Mouse (Mus musculus): ENCODE measurements around the gene H2-DMb2. TPM values are rescaled to one million over a fixed set of nuclear protein-coding genes. Genes with fewer than 3 reads are reported as not detected.
A peak's percentile ranks its signal among the peaks of the same experiment; 100 is the strongest.

The H2-DMb2 gene
- total and polyA plus RNA-seq, 2 experiments = 0.74 to 3.1 TPM

GRCm38 (mm10) chr17:34133289-34133688 is 9.8 kb upstream of the H2-DMb2 start:
- H3K79me2 ChIP-seq (ENCODE audit: control insufficient read depth, insufficient read depth, low read length) = no peaks in the 10 kb centered on the region
- no peak overlapping the region for H3K27ac ChIP-seq (replicated peaks; ENCODE audit: insufficient read depth, low read depth, low read length)
- DNase-seq (ENCODE audit: extremely low read depth, low read depth, low spot score) = no peak
- 0 out of 2 replicates have a peak, but pooled peaks cover under 1% of the 10 kb centered on the region for H3K27me3 ChIP-seq (ENCODE audit: control insufficient read depth, insufficient read depth, low read length)
- no peaks in the 10 kb centered on the region for H3K4me1 ChIP-seq (ENCODE audit: control insufficient read depth, insufficient read depth, low read length)
- no peak overlapping the region for H3K9ac ChIP-seq (ENCODE audit: low read depth, low read length)
- H3K4me3 ChIP-seq (ENCODE audit: insufficient read depth, low read depth, low read length) = no peak overlapping the region
- no peaks in the 10 kb centered on the region for H3K36me3 ChIP-seq (ENCODE audit: control insufficient read depth, insufficient read depth, low read length)
- TF ChIP-seq POLR2A (IDR thresholded peaks at IDR 0.05; ENCODE audit: extremely low read depth, insufficient read depth, low read length) (no peak), CTCF (IDR thresholded peaks at IDR 0.05; ENCODE audit: low read depth, low read length) (no peak)
- 82% methylated on average over 11 of the region's 11 CpGs for WGBS

- Histone ChIP-seq H3K79me2 (ENCODE audit: control insufficient read depth, insufficient read depth, low read length) (no peaks in the 10 kb centered on the region), H3K27me3 (ENCODE audit: control insufficient read depth, insufficient read depth, low read length) (0 out of 2 replicates have a peak, but pooled peaks cover 3% of the 10 kb centered on the region), H3K36me3 (ENCODE audit: control insufficient read depth, insufficient read depth, low read length) (no peaks in the 10 kb centered on the region), H3K27ac (replicated peaks; ENCODE audit: insufficient read depth, low read depth, low read length) (no peak overlapping the region), H3K4me3 (ENCODE audit: insufficient read depth, low read depth, low read length) (no peak overlapping the region), H3K4me1 (ENCODE audit: control insufficient read depth, insufficient read depth, low read length) (no peaks in the 10 kb centered on the region), H3K9ac (ENCODE audit: low read depth, low read length) (no peak overlapping the region)
- no peak for DNase-seq (ENCODE audit: extremely low read depth, low read depth, low spot score)
- 64% methylated on average over 3 of the region's 3 CpGs for WGBS
- TF ChIP-seq POLR2A (IDR thresholded peaks at IDR 0.05; ENCODE audit: extremely low read depth, insufficient read depth, low read length) (no peak), CTCF (IDR thresholded peaks at IDR 0.05; ENCODE audit: low read depth, low read length) (no peak)
These were observed 8.7 kb upstream of the H2-DMb2 start for GRCm38 (mm10) chr17:34134451-34134850.

- peak; percentile 95 for DNase-seq (ENCODE audit: extremely low read depth, low read depth, low spot score)
- peak overlapping the region; percentile 54 for H3K4me3 ChIP-seq (ENCODE audit: insufficient read depth, low read depth, low read length)
- no peak for TF ChIP-seq POLR2A (IDR thresholded peaks at IDR 0.05; ENCODE audit: extremely low read depth, insufficient read depth, low read length)
- TF ChIP-seq CTCF (IDR thresholded peaks at IDR 0.05; ENCODE audit: low read depth, low read length) = peak; percentile 100
- peaks cover 7% of the 10 kb centered on the region; the same call in 1 of the 2 replicates for H3K27me3 ChIP-seq (ENCODE audit: control insufficient read depth, insufficient read depth, low read length)
- H3K36me3 ChIP-seq (ENCODE audit: control insufficient read depth, insufficient read depth, low read length) = no peaks in the 10 kb centered on the region
- WGBS = 8% methylated on average over 31 of the region's 31 CpGs
- H3K79me2 ChIP-seq (ENCODE audit: control insufficient read depth, insufficient read depth, low read length) = no peaks in the 10 kb centered on the region
- peak overlapping the region; percentile 5; the same call in 1 of the 2 replicates for H3K9ac ChIP-seq (ENCODE audit: low read depth, low read length)
- no peak overlapping the region for H3K27ac ChIP-seq (replicated peaks; ENCODE audit: insufficient read depth, low read depth, low read length)
- H3K4me1 ChIP-seq (ENCODE audit: control insufficient read depth, insufficient read depth, low read length) = no peaks in the 10 kb centered on the region
These were observed 7.5 kb upstream of the H2-DMb2 start for GRCm38 (mm10) chr17:34135297-34136224.

DNA sequence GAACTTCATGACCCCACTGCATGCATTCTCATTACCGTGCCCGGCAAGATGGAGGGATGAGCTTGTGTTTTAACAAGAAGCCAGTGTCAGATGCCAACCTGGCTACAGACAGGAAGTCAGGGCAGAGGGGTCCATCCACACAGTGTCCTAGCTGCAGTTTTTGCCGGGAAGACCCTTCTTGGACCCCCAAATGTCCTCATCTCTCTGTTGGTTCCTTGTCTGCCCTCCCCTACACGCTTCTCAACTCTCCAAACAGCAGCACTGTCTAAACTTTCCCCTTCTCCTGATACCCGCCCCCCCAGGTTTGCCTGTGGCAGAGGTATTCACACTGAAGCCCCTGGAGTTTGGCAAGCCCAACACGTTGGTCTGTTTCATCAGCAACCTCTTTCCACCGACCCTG is 5.5 kb upstream of the H2-DMb2 start:
- no peaks in the 10 kb centered on the region for H3K4me1 ChIP-seq (ENCODE audit: control insufficient read depth, insufficient read depth, low read length)
- H3K9ac ChIP-seq (ENCODE audit: low read depth, low read length) = no peak overlapping the region
- H3K36me3 ChIP-seq (ENCODE audit: control insufficient read depth, insufficient read depth, low read length) = no peaks in the 10 kb centered on the region
- H3K79me2 ChIP-seq (ENCODE audit: control insufficient read depth, insufficient read depth, low read length) = no peaks in the 10 kb centered on the region
- H3K4me3 ChIP-seq (ENCODE audit: insufficient read depth, low read depth, low read length) = no peak overlapping the region
- no peak for TF ChIP-seq POLR2A (IDR thresholded peaks at IDR 0.05; ENCODE audit: extremely low read depth, insufficient read depth, low read length)
- no peak for TF ChIP-seq CTCF (IDR thresholded peaks at IDR 0.05; ENCODE audit: low read depth, low read length)
- H3K27ac ChIP-seq (replicated peaks; ENCODE audit: insufficient read depth, low read depth, low read length) = no peak overlapping the region
- no peak for DNase-seq (ENCODE audit: extremely low read depth, low read depth, low spot score)
- H3K27me3 ChIP-seq (ENCODE audit: control insufficient read depth, insufficient read depth, low read length) = peaks cover 7% of the 10 kb centered on the region; the same call in 1 of the 2 replicates
- WGBS = 66% methylated on average over 7 of the region's 7 CpGs

DNA sequence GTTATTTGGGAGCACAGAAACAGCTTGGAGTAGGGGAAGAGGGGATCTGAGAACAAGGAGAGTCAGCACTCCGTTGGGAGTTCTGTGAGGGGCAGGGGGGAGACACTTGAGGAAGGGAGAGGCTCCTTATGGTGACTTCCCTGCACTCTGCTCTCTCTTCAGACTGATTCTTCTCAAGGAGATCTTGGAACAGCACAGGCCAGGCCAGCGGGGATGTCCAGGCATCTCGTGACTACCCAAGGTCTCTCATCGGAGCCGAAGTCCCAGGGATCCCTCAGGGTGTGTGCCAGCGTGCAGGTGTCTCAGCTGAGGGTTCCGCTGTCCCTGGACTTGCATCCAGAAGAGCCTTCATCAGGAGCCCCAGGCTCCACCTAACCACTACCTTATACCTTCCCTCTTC is 4.5 kb upstream of the H2-DMb2 start:
- Histone ChIP-seq H3K27ac (replicated peaks; ENCODE audit: insufficient read depth, low read depth, low read length) (no peak overlapping the region), H3K27me3 (ENCODE audit: control insufficient read depth, insufficient read depth, low read length) (peaks cover 7% of the 10 kb centered on the region; the same call in 1 of the 2 replicates), H3K9ac (ENCODE audit: low read depth, low read length) (no peak overlapping the region), H3K36me3 (ENCODE audit: control insufficient read depth, insufficient read depth, low read length) (no peaks in the 10 kb centered on the region), H3K79me2 (ENCODE audit: control insufficient read depth, insufficient read depth, low read length) (no peaks in the 10 kb centered on the region), H3K4me1 (ENCODE audit: control insufficient read depth, insufficient read depth, low read length) (no peaks in the 10 kb centered on the region), H3K4me3 (ENCODE audit: insufficient read depth, low read depth, low read length) (no peak overlapping the region)
- no peak for TF ChIP-seq CTCF (IDR thresholded peaks at IDR 0.05; ENCODE audit: low read depth, low read length)
- TF ChIP-seq POLR2A (IDR thresholded peaks at IDR 0.05; ENCODE audit: extremely low read depth, insufficient read depth, low read length) = no peak
- no peak for DNase-seq (ENCODE audit: extremely low read depth, low read depth, low spot score)
- 69% methylated on average over 7 of the region's 7 CpGs for WGBS

DNA sequence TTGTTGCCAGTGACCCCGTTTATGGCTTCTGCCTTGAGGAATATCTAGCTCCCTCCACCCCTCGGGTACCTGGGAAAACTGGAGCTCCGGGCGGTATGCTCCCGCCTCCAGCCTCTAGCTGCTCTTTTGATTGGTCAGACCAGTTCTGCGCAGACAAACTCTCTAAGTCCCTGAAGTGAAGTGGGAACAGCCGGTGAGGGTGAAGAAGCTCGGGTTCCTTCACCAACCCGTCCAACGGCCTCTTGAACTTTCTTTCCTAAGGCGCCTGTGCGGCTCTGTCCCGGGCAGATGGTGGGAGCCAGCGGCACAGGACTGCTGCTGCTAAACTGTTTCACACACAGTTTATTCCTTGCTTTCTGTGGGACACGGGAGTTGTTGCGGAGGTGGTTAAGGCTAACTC is 3.7 kb upstream of the H2-DMb2 start:
- DNase-seq (ENCODE audit: extremely low read depth, low read depth, low spot score) = no peak
- H3K79me2 ChIP-seq (ENCODE audit: control insufficient read depth, insufficient read depth, low read length) = no peaks in the 10 kb centered on the region
- WGBS = 7% methylated on average over 16 of the region's 16 CpGs
- H3K27ac ChIP-seq (replicated peaks; ENCODE audit: insufficient read depth, low read depth, low read length) = no peak overlapping the region
- peaks cover 7% of the 10 kb centered on the region; the same call in 1 of the 2 replicates for H3K27me3 ChIP-seq (ENCODE audit: control insufficient read depth, insufficient read depth, low read length)
- TF ChIP-seq POLR2A (IDR thresholded peaks at IDR 0.05; ENCODE audit: extremely low read depth, insufficient read depth, low read length) (no peak), CTCF (IDR thresholded peaks at IDR 0.05; ENCODE audit: low read depth, low read length) (no peak)
- no peak overlapping the region for H3K9ac ChIP-seq (ENCODE audit: low read depth, low read length)
- no peak overlapping the region for H3K4me3 ChIP-seq (ENCODE audit: insufficient read depth, low read depth, low read length)
- no peaks in the 10 kb centered on the region for H3K4me1 ChIP-seq (ENCODE audit: control insufficient read depth, insufficient read depth, low read length)
- H3K36me3 ChIP-seq (ENCODE audit: control insufficient read depth, insufficient read depth, low read length) = no peaks in the 10 kb centered on the region

Data from liver, adult 2 months (tissue).